Mouse (Mus musculus) megakaryocyte-erythroid progenitor cell, adult 5-6 weeks (primary cell): ENCODE data around the gene Acss1. TPM values are rescaled to one million over a fixed set of nuclear protein-coding genes. Genes with fewer than 3 reads are reported as not detected.

Experiments
- ATAC-seq: replicated peaks from 2 replicates; pipeline ENCODE4 v1.8.0; 2016; ENCODE audit warnings: mild to moderate bottlenecking, inconsistent platforms; ENCODE audit not compliant: severe bottlenecking, poor library complexity, low FRiP score, low TSS enrichment
- total RNA-seq, 2 experiments: library from RNA; stranded (forward) in 1 of 2; stranded (reverse) in 1 of 2; fragments of 200-1000, 215-1000 nt in 1 of 2; fragments of >200 nt in 1 of 2; fragmentation: Nextera tagmentation in 1 of 2; gene quantifications; 2 replicates each; pipeline ENCODE4 v1.2.3; 2014 to 2017

Gene Acss1
- 90.4 and 97.4 TPM in 2 replicates for total RNA-seq (2014; fragmentation: Nextera tagmentation)
- total RNA-seq (2017) = 66.9 and 69.4 TPM in 2 replicates

DNA sequence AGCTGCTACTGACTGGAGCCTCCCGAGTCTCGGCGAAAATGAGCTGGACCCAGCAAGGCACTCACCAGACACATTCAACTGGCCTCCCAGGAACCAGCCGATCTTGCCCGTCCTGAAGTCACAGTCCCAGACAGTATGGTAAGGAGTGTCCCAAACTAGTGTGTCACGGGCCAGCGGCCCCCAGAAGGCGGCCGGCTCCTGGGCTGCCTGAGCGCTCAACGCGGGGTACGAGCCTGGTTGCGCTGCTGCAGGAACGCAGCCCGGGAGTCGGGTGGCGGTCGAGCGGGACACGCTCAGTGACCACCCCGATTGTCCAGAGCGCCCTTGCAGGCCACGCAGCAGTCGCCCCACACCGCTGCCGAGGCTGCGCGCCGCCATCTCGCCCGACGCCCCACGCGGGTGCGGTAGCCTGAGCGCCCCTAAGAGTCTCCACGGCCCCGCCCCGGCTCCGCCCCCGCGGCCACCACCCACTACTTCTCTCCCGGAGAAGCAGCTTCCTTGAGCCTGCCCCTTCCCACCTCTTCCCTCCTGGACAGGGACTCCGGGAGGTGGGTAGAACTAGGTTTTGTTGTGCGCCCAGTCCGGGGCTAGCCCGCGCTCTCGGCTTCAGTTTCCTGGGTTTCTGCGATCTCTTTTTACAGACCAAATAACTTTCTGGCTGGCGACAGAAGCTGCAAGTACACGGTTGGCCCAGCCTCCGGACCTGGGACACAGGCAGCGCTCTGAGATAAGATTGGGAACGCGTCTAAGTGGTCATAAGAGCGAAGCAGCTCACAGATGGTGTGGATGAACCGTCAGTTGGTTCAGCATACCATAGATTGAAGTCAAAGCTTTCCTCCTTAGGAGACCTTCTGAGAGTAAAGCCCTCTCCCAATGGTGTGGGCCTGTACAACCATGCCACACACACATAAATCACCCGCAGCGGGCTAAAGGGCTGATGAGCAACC, at the start of gene Acss1:
TSS of gene Acss1 (minus strand) at position 681 of the 947 bp plus-strand sequence.
- peak; percentile 66 for ATAC-seq

- no peak for ATAC-seq
These were observed 43.9 kb upstream of the Acss1 start for GRCm38 (mm10) chr2:150712167-150712674.

GRCm38 (mm10) chr2:150691481-150692170, 23.3 kb upstream of the Acss1 start:
- no peak for ATAC-seq

- ATAC-seq = no peak
These were observed 21.9 kb upstream of the Acss1 start for GRCm38 (mm10) chr2:150690216-150690615.

DNA sequence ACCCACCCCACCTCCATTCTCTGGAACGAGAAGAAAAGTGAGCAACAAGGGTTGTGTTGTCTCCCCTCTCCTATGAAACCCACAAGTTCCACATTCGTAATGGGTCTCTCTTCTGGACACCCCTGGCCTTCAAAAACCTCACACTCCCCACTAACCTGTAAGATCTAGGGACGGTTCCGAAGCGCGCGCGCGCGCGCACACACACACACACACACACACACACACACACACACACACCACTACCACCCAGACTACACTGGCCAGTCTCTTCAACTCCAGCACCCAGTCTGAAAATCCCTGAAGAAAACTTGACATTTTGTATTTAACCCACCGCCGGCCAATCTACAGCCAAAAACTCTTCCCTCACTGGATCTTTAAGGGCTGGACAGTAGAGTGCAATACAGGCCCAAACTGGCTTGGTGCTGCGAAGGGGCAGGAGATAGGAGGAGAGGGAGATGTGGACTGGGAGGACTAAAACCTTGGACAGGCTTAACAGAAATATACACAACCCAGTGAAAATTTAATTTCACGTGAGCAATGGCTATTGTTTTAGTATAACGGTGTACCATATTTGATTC, 21.0 kb upstream of the Acss1 start, which contains the start of gene Vsx1:
TSS of gene Vsx1 (minus strand) at position 138 of the 578 bp plus-strand sequence.
- ATAC-seq = no peak

- ATAC-seq = peak; percentile 13; the same call in 1 of the 2 replicates
These were observed 20.4 kb upstream of the Acss1 start for GRCm38 (mm10) chr2:150688541-150689186.

GRCm38 (mm10) chr2:150687871-150688540, 19.7 kb upstream of the Acss1 start:
- ATAC-seq = no peak

DNA sequence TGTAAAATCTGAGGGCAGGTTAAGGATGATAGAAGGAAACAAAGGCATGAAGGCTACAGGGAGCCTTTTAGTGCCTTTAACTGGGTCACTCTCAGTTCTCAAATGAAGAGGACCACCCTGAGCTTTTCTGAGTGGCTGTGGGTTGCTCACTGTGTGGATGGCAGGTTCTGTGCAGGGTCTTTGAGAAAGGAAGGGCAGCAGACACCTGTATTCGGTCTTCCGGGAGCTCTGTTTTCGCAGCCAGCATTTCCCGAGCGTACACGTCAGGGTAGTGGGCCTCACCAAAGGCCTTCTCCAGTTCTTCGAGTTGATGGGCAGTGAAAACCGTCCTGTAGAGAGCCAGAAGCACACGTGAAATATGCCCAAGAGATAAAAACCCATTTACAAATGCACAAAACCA, 17.1 kb upstream of the Acss1 start:
- ATAC-seq = no peak

GRCm38 (mm10) chr2:150684451-150684850, 16.2 kb upstream of the Acss1 start:
- no peak for ATAC-seq

GRCm38 (mm10) chr2:150681581-150681980, 13.3 kb upstream of the Acss1 start:
- ATAC-seq = peak; percentile 59

DNA sequence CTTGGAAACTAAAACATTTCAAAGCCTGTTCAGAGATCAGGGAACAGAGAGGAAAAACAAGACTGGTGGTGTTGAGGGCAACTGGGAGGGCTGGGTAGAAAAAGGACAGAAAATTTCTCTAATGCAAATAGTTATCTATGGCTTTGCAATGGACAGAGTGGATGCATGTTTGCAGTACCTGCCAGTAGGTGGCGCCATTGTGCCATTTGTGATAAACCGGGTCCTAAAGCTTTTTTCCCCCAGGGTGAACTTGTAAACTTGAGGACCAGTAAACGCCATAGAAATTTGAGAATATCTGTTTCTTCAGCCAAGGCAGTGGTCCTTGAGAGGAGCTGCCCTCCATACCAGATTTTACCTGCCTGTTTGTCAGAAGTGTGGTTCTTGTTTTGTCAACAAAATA, 10.1 kb upstream of the Acss1 start:
- peak; percentile 59 for ATAC-seq

DNA sequence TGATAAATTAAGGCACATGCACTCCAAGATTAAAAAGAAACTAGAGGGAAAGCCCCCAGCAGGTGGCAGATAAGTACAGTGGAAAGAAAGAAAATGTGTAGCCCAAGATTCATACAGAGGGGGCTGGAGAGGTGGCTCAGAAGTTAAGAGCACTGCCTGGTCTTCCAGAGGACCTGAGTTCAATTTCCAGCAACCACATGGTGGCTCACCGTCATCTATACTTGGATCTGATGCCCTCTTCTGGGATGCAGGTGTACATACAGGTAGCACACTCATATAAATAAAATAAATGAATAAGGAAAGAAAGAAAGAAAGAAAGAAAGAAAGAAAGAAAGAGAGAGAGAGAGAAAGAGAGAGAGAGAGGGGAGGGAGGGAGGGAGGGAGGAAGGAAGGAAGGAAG, 7.2 kb upstream of the Acss1 start:
- 0 out of 2 replicates have a peak, but pooled peaks have one; percentile 5 for ATAC-seq

- peak; percentile 83 for ATAC-seq
These were observed 6.6 kb upstream of the Acss1 start for GRCm38 (mm10) chr2:150674900-150675299.

DNA sequence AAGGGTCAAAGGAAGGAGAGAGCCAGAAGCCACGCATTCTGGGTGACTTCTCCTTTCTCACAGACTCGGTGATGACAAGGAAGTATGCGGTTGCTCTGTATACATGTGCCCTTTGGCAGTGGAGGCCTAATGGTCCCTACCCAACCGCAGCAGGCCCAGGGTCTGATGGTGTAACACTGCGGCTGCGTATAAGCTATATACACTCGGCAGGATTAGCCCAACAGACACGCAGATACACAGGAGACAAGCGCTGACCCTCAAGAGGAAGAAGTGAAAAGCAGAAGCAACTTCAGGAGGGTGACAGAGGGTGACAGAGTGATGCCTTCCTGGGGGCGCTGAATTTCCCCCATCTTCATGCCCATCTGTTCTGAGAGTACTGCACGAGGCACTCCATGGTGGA, 5.6 kb upstream of the Acss1 start:
- ATAC-seq = no peak

- no peak for ATAC-seq
These were observed 3.5 kb upstream of the Acss1 start for GRCm38 (mm10) chr2:150671609-150672290.

DNA sequence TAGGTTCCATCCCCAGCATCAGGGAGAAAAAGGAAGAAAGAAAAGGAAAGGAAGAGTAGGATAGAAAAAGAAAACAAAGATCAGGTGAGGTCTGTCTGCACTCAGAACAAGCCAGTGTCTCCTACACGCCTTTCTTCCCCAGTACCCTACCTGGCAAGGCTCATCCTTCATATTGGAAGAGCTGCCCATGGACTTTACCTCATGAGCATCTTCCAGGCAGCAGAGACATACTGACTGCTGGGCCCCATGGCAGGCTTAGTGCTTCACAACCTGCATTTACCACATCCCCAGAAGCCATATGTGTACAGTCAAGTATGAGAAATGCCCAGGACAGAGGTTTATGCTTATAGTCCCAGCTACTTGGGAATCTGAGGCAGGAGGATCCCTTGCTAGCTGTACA, 2.6 kb upstream of the Acss1 start:
- ATAC-seq = no peak

DNA sequence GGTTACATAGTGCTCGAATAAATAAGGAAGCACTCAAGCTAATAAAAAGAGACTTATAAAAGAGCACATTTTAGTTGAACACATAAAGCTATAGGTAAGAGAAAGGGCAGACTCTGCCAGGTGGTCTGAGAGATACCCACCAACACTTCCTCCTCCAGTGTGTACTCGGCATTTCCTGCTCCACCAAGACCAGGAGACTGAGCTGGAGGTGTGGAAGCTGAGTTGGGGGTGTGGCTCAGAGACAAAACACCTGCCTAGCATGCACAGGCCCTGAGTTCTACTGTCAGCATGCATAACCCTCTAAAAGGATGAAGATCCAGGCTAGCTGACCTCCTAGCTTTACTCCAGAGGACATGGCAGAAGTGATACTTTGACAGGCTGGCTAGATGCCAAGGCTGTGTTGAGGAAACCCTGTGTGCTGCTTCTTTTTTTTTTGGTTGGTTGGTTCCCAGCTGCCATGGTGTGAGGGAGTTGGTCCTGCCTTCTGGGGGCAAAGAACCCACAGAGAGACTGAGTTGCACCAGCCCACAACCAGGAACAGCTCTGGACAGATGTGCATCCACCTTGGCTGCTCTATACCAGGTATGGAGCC, 1.2 kb upstream of the Acss1 start:
- no peak for ATAC-seq

- no peak for ATAC-seq
These were observed 656 bp upstream of the Acss1 start for GRCm38 (mm10) chr2:150668956-150669355.
